Mouse (Mus musculus) urinary bladder, postnatal 4 days (tissue): ENCODE measurements around the gene Rtl5.

Experiments used
- DNase-seq, 2 experiments: peaks; one replicate each; pipeline ENCODE4 v3.0.0; 2021 to 2022; ENCODE audit warnings: low spot score in 2 of 2

The Rtl5 gene

DNA sequence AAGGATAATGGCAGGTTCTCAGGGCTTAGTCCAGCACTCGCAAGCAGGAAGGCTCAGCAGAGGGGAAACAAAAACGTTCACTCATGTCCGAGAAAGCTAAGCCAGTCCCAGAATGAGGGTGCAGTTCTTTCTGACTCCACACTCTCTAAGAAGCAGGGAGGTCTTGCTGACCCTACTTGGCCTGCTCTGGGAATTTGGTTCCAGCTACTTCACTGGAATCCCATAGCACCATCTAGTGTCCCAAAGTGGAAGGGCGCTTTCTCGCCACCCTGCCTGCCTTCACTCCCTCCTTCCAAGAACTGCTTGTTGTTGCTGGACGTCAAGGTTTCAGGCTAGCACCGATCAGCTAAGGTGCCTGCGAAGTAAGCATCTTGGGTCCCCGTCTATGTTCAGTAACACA lies 5.0 kb downstream of the Rtl5 start:
- peak; percentile 47 to 78 for DNase-seq

DNA sequence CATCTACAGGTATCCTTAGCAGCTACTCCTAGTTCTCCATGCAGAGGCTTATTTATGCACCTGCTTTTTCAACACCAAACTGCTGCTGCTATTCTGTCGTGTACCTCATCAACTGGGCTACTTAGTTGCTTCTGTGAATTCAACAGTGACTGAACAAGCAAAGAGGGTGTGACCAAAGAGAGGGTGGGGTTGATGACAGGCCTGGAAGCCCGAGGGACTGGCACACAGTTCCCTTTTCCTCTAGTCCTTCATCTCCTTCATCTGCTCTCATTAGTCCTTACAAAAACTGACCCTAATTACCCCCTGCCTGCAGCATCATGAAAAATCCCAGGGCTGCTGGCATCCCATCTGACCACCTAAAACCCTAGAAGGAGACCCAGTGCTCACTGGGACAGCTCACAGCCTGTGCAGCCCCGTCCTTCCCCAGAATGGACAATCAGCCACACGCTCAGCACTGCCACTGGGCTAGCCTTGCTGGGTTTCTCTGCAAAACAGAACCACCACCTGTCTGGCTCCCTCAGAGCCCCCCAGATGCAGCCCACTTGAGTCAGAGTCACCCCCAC lies 5.8 kb downstream of the Rtl5 start:
- peak in 1 of 2 experiments; percentile 51 for DNase-seq

DNA sequence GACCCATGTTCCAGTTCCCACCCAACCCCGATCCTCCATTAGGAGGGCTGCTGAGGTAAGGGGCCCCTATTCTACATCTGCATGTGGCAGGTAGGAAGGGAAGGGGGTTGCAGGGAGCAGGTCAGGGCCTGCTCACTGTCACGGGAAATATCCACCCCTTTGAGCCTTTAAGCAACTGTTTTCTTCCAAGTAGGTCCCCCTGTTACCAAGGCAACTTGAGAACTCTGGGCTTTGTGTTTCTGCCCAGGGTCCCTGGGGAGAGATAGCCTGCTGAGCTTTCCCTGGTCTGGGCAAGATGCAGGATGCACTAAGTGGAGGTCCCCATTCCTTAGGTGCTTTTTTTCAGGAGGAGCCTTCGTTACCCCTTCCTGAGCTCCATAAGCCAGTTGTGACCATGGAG lies 7.0 kb downstream of the Rtl5 start:
- DNase-seq, result peak in 1 of 2 experiments; percentile 50

DNA sequence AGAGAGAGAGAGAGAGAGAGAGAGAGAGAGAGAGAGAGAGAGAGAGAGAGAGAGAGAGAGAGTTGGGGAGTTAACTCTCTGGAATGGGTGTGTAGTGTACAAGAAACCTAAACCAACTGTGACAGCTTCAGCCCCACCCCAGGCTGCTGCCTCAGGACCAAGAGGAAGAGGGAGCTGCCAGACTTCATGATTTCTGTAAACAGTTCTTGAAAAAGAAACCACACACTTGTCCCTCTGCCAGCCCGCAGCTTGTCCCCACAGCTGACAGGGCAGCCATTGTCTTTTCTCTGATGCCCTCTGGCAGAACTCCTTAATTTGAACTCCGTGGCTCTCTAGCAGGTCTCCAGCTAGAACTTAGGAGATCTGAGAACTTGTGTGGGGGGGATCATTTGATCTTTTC lies 10.2 kb downstream of the Rtl5 start:
- DNase-seq, result peak; percentile 17 to 58

DNA sequence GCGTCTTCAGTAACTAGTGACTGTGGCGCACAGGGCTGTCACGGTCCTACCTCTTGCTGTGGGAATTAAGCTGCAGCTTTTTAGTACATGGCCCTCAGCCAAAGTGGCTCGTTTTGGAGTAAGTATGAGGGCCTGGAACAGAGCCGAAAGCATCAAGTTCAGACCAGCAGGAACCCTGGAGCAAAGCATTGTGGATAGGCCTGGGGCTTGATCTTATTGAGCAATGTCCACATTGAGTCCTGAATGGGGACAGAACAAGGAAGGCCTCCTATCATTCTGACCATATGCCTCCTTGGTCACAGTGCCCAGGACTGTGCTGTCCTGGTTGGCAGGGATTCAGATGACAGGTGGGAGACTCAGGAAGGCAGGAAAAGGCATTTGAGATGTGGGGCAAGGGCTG lies 10.9 kb downstream of the Rtl5 start:
- DNase-seq, result peak in 1 of 2 experiments; percentile 55

DNA sequence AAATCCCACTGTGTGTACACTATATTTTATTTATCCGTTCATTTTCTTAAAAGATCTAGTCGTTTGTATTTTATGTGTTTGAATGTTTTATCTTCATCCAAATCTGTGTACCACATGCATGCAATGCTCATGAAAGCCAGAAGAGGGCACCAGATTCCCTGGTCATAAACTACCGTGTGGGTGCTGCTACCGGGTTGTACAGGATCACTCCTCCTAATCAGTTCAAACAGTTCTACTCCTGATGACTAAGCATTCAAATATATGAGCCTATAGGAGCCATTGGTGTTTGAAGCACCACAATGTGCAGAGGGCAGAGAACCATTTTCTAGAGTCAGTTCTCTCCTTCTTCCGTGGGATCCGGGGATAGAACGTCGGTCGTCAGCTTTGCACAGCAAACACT lies 11.7 kb downstream of the Rtl5 start:
- peak in 1 of 2 experiments; percentile 33 for DNase-seq

DNA sequence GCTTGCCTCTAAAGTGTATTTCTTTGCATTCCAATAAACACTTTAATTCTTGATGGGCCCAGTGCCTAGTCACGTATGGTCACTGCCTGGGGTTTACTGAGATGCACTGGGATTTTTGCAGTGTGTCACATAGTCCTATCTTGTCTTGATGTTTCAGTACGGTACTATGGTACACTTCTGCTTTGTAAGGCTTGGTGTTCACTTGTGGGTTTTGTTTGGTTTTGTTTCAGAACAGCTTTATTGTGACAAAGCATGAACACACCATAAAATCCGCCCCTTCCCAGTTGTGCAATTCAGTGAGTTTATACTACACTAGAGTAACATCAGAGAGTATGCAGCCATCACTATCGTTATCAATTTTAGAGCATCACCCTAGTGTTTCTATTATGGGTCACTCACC lies 17.1 kb downstream of the Rtl5 start:
- no peak for DNase-seq

DNA sequence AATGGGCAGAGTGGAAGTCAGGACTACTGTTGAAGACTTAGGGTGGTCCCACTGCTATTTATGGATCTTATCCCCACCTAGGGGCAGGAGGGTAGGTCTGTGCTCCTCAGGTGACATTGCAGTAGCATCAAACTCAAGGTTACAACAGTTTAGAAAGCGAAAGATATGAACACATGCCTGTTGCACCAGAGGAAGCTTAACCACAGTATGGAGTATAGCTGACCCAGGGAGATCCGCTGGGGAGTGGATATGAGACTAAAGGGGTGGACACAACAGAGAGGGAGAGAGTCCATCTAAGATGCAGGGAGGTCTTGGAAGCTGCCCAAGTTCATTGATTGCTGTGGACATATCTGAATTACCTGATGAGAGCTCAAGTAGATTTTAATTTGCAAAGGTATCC lies 17.7 kb downstream of the Rtl5 start:
- peak in 1 of 2 experiments; percentile 10 for DNase-seq

DNA sequence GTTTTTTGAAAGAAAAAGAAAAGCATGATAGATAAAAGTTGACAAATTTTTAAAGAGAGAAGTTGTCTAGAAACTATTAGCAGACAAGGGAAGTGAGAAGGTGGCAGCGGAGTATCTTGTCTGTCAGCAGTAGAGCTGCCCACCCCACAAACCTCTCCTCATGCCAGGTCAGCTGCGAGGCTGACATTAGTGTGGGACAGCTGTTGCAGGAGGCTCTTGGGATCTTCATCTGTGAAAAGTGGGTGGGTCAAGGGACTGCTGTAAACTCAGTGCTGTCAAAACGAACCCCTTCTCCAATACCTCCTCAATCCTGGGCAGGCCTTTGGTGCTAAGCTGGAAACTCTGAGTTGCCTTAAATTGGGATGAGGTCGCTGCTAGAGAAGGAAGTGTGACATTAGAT lies 19.9 kb downstream of the Rtl5 start:
- peak in 1 of 2 experiments; percentile 44 for DNase-seq

DNA sequence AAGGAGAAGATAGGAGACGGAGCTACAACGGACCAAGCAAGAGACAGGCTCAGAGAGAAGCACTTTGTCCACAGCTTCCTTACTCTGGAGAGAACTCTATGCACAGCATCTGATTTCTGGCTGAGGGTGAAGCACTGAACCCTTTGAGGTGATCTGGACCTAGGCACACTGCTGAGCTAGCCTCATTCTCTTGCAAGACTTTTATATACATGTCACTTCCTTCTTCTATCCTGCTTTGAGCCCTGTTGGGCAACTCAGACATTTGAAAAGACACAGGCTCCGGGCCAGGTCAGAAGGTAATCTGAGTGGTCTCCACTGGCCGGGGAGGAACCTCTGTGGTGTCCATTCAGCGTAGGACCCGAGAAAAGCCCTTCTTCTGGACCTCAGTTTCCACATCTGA lies 20.6 kb downstream of the Rtl5 start:
- DNase-seq, result peak in 1 of 2 experiments; percentile 50

DNA sequence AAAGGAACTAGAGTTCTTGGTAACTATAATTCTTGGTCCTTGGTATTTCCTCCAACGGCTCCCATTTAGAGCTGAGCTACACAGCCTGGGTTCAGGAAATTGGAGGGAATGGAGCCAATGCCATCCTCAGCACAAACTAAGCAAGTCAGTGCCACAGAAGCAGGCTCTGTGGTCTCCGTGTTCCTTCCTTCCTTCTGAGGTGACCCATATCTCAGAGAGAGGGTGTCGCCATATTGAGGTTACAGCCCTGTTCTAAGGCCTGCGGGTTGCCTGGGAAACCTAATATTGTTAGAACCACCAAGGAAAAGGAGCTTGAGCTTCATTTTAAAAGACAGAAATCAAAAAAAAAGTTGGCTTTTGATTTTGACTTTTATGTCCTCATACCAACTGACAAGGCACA lies 28.7 kb downstream of the Rtl5 start:
- peak in 1 of 2 experiments; percentile 33 for DNase-seq

DNA sequence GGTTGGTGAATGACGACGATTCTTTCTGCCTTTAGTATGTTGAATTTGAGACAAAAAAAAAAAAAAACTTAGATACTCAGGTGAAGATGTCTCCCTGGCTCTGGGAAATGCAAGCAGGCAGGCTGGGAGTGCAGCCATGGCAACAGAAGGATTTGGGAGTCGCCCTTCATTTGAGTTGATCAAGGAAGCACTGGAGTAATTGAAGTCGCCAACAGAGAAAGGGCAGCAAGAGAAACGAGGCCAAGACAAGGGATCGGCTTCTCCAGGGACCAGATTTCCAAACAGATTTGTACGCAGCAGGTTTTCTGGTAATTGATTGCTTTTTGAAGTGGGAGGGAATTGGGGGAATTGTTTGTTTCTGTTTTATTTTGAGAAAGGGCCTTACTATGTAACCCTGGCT lies 29.5 kb downstream of the Rtl5 start:
- DNase-seq, result peak in 1 of 2 experiments; percentile 33

DNA sequence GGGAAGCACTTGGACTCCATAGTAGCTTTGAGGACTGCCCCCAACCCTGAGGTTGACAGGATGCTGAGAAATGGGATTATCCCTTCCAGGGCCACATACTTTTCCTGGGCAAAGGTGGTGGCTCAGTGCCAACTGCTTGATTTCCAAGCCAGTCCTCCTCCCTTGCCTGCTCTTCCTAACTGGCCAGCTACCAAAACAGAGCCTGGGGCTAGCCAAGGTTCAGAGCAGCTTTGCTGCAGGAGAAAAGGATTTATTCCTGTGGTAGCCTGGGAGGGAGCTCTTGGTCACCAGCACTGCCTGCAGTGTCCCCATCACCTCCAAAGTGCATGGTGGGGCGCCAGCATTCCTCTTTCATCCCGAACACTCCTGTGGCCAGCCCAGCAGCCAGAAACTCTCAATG lies 33.6 kb downstream of the Rtl5 start:
- DNase-seq, result peak in 1 of 2 experiments; percentile 62

DNA sequence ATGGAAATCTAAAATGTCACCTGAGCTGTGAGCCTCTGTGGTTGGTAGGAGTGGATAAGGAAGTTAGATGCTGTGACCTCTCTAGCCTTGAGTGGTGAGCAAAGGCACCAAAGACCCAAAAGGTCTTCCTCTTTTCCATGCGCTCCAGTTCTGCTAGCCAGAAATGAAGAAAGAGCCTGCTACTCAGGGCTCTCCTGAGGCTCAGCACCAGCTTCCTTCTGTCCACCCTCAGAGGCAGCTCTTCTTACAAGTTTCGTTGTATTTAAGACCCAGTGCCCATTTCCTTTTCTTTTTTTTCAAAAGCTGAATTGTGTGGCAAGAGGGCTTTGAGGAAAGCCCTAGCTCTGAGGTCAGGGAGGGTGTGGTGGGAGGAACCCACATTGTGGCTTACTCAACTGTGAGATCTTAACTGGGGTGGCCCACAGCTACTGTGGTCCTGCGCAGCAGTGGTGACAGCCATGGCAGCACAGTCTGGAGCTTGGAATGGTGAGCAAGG lies 34.2 kb downstream of the Rtl5 start:
- DNase-seq, result peak in 1 of 2 experiments; percentile 46

DNA sequence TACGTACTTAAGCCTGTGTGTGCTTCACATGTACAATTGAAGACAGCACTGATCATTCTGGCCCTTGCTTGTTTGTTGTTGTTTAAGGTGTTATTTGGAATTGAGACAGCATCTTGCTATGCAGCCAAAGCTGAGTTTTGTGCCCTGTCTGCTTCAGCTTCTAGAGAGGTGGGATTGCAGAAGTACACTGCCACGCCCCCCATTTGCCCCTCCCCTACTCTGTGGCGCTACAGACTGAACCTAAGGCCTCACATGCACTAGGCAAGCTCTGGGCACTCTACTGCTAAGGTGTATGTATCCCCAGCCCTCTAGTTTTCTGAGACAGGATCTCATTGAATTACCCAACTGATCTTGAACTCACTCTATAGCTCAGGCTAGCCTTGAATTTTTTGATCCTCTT lies 35.4 kb downstream of the Rtl5 start:
- peak in 1 of 2 experiments; percentile 54 for DNase-seq

DNA sequence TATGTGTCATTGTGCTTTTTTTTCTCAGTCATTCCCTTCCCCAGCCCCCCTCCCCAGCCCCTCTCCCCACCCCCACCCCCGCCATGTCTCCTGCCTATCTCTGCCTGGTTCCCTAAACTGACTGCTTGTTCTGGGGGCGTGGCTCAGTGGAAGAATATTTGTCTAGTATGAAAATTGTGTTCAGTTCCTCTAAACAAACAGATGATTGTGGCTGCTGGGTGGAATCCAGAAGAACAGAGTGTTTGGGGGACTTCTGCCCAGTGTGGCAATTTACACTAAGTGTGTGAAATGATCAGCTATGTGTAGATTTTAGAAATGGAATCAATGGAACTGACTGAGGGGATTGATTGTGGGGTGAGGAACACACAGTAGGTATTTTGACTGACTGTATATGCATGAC lies 37.5 kb downstream of the Rtl5 start:
- peak in 1 of 2 experiments; percentile 20 for DNase-seq

DNA sequence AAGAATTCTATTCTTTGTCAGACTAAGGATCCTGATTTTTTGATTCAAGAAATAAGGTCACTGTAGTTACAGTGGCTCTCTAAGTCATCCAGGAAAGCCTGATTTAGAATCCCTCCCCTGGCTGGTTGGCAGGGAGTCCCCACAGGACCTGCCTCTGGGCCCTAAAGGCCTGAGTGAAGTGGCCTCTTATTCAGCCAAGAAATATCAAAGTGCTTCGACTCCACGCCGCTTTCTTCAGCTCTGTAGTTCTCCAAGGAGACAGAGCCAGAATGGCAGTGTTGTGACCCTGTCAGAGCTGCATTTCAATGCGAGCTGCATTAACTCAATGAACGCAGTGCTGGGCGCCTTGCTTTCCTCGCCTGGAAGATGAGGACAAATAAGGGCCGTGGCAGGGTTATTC lies 38.7 kb downstream of the Rtl5 start:
- DNase-seq, result peak in 1 of 2 experiments; percentile 56

DNA sequence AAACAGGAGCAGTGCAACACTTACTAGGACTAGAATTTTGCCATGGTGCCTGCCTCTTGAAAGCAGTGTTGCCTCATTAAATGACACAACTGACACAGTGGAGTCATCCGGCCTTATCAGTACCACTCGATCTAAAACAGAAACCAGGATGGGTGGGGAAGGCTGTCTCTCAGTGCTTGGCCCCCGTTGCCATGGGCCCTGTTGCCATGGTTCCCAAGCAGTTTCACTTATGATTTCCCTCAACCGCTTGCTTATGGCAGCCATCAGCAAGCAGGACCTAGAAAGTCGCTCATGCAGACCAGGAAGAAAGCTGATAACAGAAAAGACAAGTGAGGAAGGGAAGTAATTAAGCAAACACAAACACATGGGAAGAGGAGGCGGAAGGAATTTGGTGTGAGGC lies 39.3 kb downstream of the Rtl5 start:
- no peak for DNase-seq

DNA sequence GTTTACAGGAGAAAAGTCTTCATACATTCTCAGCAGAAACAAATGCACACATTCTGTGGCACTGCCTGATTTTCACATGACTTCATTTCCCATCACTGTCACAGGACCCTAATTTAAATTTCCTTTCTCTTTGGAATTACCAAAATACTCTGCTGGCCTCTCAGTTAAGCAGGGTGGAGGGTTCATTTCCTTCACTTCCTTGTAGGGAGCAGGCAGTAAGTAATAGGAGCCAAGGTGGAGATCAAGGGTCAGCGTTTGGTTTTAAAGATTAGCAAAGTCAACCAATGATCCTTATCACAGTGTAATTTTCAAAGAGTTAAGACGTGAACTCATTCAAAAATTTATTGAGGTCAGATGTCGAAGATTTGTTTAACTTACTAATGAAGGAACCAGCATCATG lies 46.1 kb downstream of the Rtl5 start:
- DNase-seq, result no peak

DNA sequence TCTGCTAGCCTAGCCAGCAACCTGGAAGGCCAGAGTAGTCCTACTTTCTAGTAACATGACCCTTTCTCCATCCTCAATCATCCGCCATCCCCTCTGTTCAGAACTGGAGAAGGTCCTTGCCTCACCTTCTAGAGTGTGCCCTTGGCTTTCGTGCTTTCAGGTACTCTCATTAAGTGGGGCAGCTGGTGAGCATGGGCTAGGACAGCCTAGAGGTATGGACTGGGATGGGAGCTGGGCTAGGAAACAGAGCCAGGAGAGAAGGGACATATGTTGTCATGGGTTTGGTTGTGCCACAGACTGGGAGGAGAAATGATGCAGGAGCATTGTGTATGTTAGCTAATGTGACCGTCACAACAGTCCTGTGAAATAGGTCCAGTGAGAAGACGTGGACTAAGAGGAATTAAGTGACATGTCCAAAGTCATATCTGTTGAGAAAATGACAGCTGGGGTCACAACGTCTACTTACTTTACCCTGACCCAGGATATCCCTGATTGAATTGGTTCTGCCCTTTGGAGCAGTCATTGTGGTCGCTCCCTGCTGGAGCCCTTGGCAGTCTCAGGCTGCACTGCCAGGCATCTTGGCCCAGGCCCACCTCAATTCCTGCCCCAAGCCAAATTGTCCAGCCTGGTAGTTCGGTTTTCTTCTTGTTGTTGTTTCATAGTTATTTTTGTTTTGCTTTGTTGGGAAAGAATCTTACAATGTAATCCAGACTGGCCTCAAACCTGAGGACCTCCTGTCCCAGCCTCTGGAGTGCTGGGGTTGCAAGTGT lies 51.4 kb downstream of the Rtl5 start:
- no peak for DNase-seq

DNA sequence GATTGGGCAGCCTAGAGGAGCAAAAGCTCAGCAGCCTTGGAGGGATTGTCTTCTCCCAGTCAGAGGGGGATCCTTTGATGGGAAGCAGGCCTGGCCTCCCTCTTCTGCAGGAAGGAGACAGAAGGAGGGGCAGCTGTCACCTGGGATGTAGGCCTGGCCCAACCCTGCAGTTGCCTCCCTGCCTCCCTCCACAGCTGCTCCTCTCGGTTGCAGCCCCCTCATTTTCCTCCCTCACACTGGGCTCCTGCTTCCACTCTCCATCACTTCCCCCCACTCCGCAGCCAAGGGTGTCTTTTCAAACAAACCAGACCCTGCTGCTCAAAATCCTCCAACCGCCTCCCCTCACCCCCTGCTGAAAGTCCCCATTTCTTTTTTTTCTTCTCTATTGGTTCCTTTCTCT lies 52.2 kb downstream of the Rtl5 start:
- DNase-seq, result no peak

DNA sequence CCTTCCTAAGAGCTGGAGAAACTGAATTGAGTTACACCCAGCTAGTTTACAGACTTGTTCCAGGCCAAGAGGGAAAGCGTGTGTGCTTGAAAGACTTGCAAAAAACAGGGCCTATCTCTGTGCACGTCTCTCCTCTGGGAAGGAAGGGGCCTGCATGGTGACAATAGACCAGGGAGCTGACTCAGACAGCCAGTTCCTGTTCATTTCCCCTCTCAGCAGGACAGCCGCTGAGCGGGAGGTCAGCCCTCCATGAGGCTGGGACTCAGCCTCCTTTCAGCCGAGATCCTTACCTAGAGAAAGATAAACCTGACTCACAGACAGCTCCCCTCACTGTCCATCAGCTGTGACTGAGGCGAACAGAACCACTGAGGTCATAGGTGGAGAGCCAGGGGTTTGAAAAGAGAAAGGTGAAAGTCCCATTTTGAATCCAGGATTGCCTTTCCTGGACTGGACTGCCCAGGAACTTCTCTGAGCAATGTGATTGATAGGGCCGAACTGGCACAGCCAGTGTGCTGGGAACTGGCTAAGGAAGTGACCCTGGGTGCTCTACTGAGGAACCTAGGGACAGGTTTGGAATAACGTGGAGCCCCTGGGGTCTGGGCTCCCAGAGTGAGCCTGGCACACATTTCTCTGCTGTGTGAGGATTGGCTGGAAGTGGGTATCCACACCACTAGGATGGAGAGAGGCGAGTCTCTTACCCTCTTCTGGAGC lies 53.7 kb downstream of the Rtl5 start:
- no peak for DNase-seq
